Mouse (Mus musculus): Measurements from ENCODE around the gene Bpgm.

Gene Bpgm

GRCm38 (mm10) chr6:34483811-34484210 is 7.8 kb downstream of the Bpgm start:
- no peak for DNase-seq (ENCODE audit: low spot score in 2 of 2)

- DNase-seq (ENCODE audit: low spot score in 2 of 2): no peak
Measured at GRCm38 (mm10) chr6:34486071-34486626, 10.1 kb downstream of the Bpgm start.

- no peak for DNase-seq (ENCODE audit: low spot score in 2 of 2)
Measured at GRCm38 (mm10) chr6:34493327-34494095, 17.5 kb downstream of the Bpgm start.

- DNase-seq (ENCODE audit: low spot score in 2 of 2): no peak
Measured at GRCm38 (mm10) chr6:34495140-34495551, 19.1 kb downstream of the Bpgm start.

- no peak for DNase-seq (ENCODE audit: low spot score in 2 of 2)
Measured at GRCm38 (mm10) chr6:34497991-34498625, 22.1 kb downstream of the Bpgm start.

GRCm38 (mm10) chr6:34502291-34502690 is 26.3 kb downstream of the Bpgm start:
- no peak for DNase-seq (ENCODE audit: low spot score in 2 of 2)

- no peak for DNase-seq (ENCODE audit: low spot score in 2 of 2)
Measured at GRCm38 (mm10) chr6:34505957-34506356, 29.9 kb downstream of the Bpgm start.

- DNase-seq (ENCODE audit: low spot score in 2 of 2): no peak
Measured at GRCm38 (mm10) chr6:34507581-34507980, 31.6 kb downstream of the Bpgm start.

GRCm38 (mm10) chr6:34508016-34508415 is 32.0 kb downstream of the Bpgm start:
- no peak for DNase-seq (ENCODE audit: low spot score in 2 of 2)

GRCm38 (mm10) chr6:34510277-34510676 is 34.3 kb downstream of the Bpgm start:
- no peak for DNase-seq (ENCODE audit: low spot score in 2 of 2)

- no peak for DNase-seq (ENCODE audit: low spot score in 2 of 2)
Measured at GRCm38 (mm10) chr6:34511410-34511809, 35.4 kb downstream of the Bpgm start.

- no peak for DNase-seq (ENCODE audit: low spot score in 2 of 2)
Measured at GRCm38 (mm10) chr6:34512741-34513140, 36.7 kb downstream of the Bpgm start.

GRCm38 (mm10) chr6:34514655-34515054 is 38.6 kb downstream of the Bpgm start:
- DNase-seq (ENCODE audit: low spot score in 2 of 2): no peak

GRCm38 (mm10) chr6:34515098-34515782 is 39.2 kb downstream of the Bpgm start:
- DNase-seq (ENCODE audit: low spot score in 2 of 2): no peak

GRCm38 (mm10) chr6:34515783-34516099 is 39.7 kb downstream of the Bpgm start:
- no peak for DNase-seq (ENCODE audit: low spot score in 2 of 2)

- no peak for DNase-seq (ENCODE audit: low spot score in 2 of 2)
Measured at GRCm38 (mm10) chr6:34517750-34518149, 41.7 kb downstream of the Bpgm start.

- no peak for DNase-seq (ENCODE audit: low spot score in 2 of 2)
Measured at GRCm38 (mm10) chr6:34519087-34519486, 43.1 kb downstream of the Bpgm start.

GRCm38 (mm10) chr6:34520491-34520890 is 44.5 kb downstream of the Bpgm start:
- DNase-seq (ENCODE audit: low spot score in 2 of 2): no peak

GRCm38 (mm10) chr6:34520912-34521311 is 44.9 kb downstream of the Bpgm start:
- DNase-seq (ENCODE audit: low spot score in 2 of 2): no peak

GRCm38 (mm10) chr6:34523476-34523875 is 47.5 kb downstream of the Bpgm start:
- no peak for DNase-seq (ENCODE audit: low spot score in 2 of 2)

GRCm38 (mm10) chr6:34525499-34525924 is 49.5 kb downstream of the Bpgm start:
- no peak for DNase-seq (ENCODE audit: low spot score in 2 of 2)

- DNase-seq (ENCODE audit: low spot score in 2 of 2): no peak
Measured at GRCm38 (mm10) chr6:34525927-34526326, 49.9 kb downstream of the Bpgm start.

- no peak for DNase-seq (ENCODE audit: low spot score in 2 of 2)
Measured at GRCm38 (mm10) chr6:34526389-34526788, 50.4 kb downstream of the Bpgm start.
